Mouse (Mus musculus) kidney, adult 2 months (tissue): ENCODE results near the gene Gm6760. TPM values are rescaled to one million over a fixed set of nuclear protein-coding genes. Genes with fewer than 3 reads are reported as not detected.

ENCODE experiments used
- DNase-seq: peaks from one replicate; pipeline ENCODE4 v3.0.0; 2021
- H3K27ac ChIP-seq: fragments of 200-500 bp; 2 replicates; pipeline ENCODE4 v1.5.1; 2012; ENCODE audit warnings: low read depth, low read length, control low read depth, inconsistent platforms; ENCODE audit not compliant: insufficient read depth
- H3K27me3 ChIP-seq: fragments of 200-500 bp; replicated peaks from 2 replicates; pipeline ENCODE4 v1.6.1; 2012; ENCODE audit warnings: mild to moderate bottlenecking, moderate library complexity, low read length, inconsistent platforms; ENCODE audit not compliant: control insufficient read depth, insufficient read depth
- H3K36me3 ChIP-seq: fragments of 200-500 bp; 2 replicates; pipeline ENCODE4 v1.6.1; 2012; ENCODE audit warnings: mild to moderate bottlenecking, moderate library complexity, low read length, inconsistent platforms; ENCODE audit not compliant: control insufficient read depth, insufficient read depth
- H3K4me1 ChIP-seq: fragments of 200-500 bp; 2 replicates; pipeline ENCODE4 v1.6.1; 2011; ENCODE audit warnings: low read length; ENCODE audit not compliant: control insufficient read depth, insufficient read depth
- H3K4me3 ChIP-seq: fragments of 200-500 bp; 2 replicates; pipeline ENCODE4 v1.5.1; 2011; ENCODE audit warnings: mild to moderate bottlenecking, low read depth, low read length, control low read depth; ENCODE audit not compliant: insufficient read depth
- CTCF ChIP-seq: fragments of 200-500 bp; conservative IDR thresholded peaks from 2 replicates; pipeline ENCODE4 v1.5.1; 2011; ENCODE audit warnings: low read depth, mild to moderate bottlenecking, control low read depth, low read length, moderate library complexity, mixed read lengths; ENCODE audit not compliant: insufficient read depth, insufficient read length
- POLR2A ChIP-seq: fragments of 200-500 bp; IDR thresholded peaks from one replicate; pipeline ENCODE4 v1.6.1; 2011; ENCODE audit warnings: low read depth, low read length, control low read depth
- WGBS: fragments of 180-500 bp; shearing (Covaris S2); methylation state at CpG from one replicate; pipeline ENCODE4 v1.1.7; 2018; 5-methylcytosine and 5-hydroxymethylcytosine counted together
- polyA plus RNA-seq: library from polyadenylated mRNA; depleted of rRNA; stranded (reverse); fragments of >200 nt; gene quantifications from 2 replicates; pipeline ENCODE4 v1.2.3, GENCODE M21; 2012; rRNA removed

Gm6760 gene
- not detected in 2 replicates for polyA plus RNA-seq

- H3K27ac ChIP-seq, result no peak within 1 kb of the TSS
- no peak for DNase-seq
- 49% methylated on average over 2 of the region's 2 CpGs for WGBS
- no peaks in the 10 kb centered on the region for H3K27me3 ChIP-seq
- H3K36me3 ChIP-seq, result no peaks in the 10 kb centered on the region
- H3K4me3 ChIP-seq, result no peak within 1 kb of the TSS
- H3K4me1 ChIP-seq, result no peaks in the 10 kb centered on the region
- no peak for TF ChIP-seq CTCF
- no peak for TF ChIP-seq POLR2A
Observed at GRCm38 (mm10) chrX:64152098-64152497, at the start of gene Gm6760. TSS of gene Gm6760 (minus strand) at chrX:64152198.

DNA sequence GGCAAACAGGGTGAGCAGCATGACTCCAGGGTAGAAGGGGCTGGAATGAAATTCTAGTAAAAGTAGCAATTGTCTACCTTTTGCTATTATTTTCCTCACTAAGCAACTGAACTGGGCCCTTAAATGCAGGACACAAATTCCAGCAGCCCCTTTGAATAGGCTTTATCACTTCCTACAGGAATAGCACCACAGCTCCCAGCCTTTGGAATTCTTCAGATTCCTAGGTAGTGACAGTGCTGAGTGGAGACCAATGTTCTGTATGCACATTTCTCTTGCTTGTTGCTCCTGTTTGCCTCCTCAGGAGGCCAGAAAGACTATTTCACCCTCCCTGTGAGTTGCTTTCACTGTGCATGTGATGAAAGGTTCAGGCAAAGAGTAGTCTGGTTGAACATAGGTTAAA lies 29.2 kb upstream of the Gm6760 start:
- Histone ChIP-seq H3K27ac (no peak overlapping the region), H3K36me3 (no peaks in the 10 kb centered on the region), H3K4me1 (no peaks in the 10 kb centered on the region), H3K27me3 (no peaks in the 10 kb centered on the region), H3K4me3 (no peak overlapping the region)
- TF ChIP-seq CTCF (no peak), POLR2A (no peak)
- DNase-seq, result no peak

- TF ChIP-seq POLR2A (no peak), CTCF (no peak)
- Histone ChIP-seq H3K4me3 (no peak within 1 kb of the TSS), H3K4me1 (no peaks in the 10 kb centered on the region), H3K36me3 (no peaks in the 10 kb centered on the region), H3K27me3 (no peaks in the 10 kb centered on the region), H3K27ac (no peak within 1 kb of the TSS)
- DNase-seq, result no peak
- 88% methylated on average over 11 of the region's 11 CpGs for WGBS
Observed at GRCm38 (mm10) chrX:64173248-64173647, 21.2 kb upstream of the Gm6760 start, which contains the start of gene 3830417A13Rik. TSS of gene 3830417A13Rik (plus strand) at chrX:64173548.

Other genes with a start within 250 kb of the Gm6760 start
- not detected in 2 replicates for gene 3830417A13Rik, start 21.4 kb upstream of the Gm6760 start, polyA plus RNA-seq
- gene Slitrk4, start 124.8 kb upstream of the Gm6760 start, polyA plus RNA-seq, result 0.01 and 0.02 TPM in 2 replicates